Mouse (Mus musculus) heart, embryonic 14.5 days (tissue): ENCODE measurements at regions not wholly inside any gene's neighbourhood (a gene's known extent, or its start where the extent isn't known, plus 50 kb on each side); places are given as distances from the start of the nearest gene placed in this dataset.

Experiments used
- ATAC-seq: fragments of 200-750 bp; cut with Nextera tagmentation; 2 replicates; pipeline ENCODE4 v1.8.0; 2017; ENCODE audit warnings: low read depth, moderate TSS enrichment; ENCODE audit not compliant: insufficient number of reproducible peaks, insufficient read depth, low FRiP score
- H3K27ac ChIP-seq, 2 experiments: fragments of 200-500 bp in 1 of 2; fragments of 300-500 bp in 1 of 2; sonication (generic) in 1 of 2; replicated peaks in 1 of 2; 2 replicates each; pipeline ENCODE4 v1.5.1; 2012 to 2014; ENCODE audit warnings: low read depth in 2 of 2, low read length in 2 of 2, control low read depth in 1 of 2, mild to moderate bottlenecking in 1 of 2, mixed read lengths in 1 of 2; ENCODE audit not compliant: control insufficient read depth in 1 of 2, insufficient read depth in 1 of 2
- H3K27me3 ChIP-seq: fragments of 300-500 bp; sonication (generic); 2 replicates; pipeline ENCODE4 v1.6.1; 2014; ENCODE audit warnings: mild to moderate bottlenecking, low read length, control low read depth; ENCODE audit not compliant: control insufficient read depth, insufficient read depth
- H3K36me3 ChIP-seq: fragments of 300-500 bp; sonication (generic); 2 replicates; pipeline ENCODE4 v1.6.1; 2014; ENCODE audit warnings: mild to moderate bottlenecking, control low read depth, low read length, mixed read lengths; ENCODE audit not compliant: control insufficient read depth, insufficient read depth
- H3K4me1 ChIP-seq, 2 experiments: fragments of 200-500 bp in 1 of 2; fragments of 300-500 bp in 1 of 2; sonication (generic) in 1 of 2; 2 replicates each; pipeline ENCODE4 v1.6.1; 2012 to 2014; ENCODE audit warnings: low read length in 2 of 2, control low read depth in 1 of 2, mixed read lengths in 1 of 2; ENCODE audit not compliant: control insufficient read depth in 2 of 2, insufficient read depth in 2 of 2
- H3K4me2 ChIP-seq: fragments of 300-500 bp; sonication (generic); 2 replicates; pipeline ENCODE4 v1.6.1; 2014; ENCODE audit warnings: mild to moderate bottlenecking, low read length
- H3K4me3 ChIP-seq, 2 experiments: fragments of 200-500 bp in 1 of 2; fragments of 300-500 bp in 1 of 2; sonication (generic) in 1 of 2; 2 replicates each; pipeline ENCODE4 v1.5.1; 2012 to 2014; ENCODE audit warnings: low read length in 2 of 2, mild to moderate bottlenecking in 2 of 2, control low read depth in 1 of 2, low read depth in 1 of 2, moderate library complexity in 1 of 2; ENCODE audit not compliant: control insufficient read depth in 1 of 2, insufficient read depth in 1 of 2
- H3K9ac ChIP-seq: fragments of 300-500 bp; sonication (generic); 2 replicates; pipeline ENCODE4 v1.6.1; 2014; ENCODE audit warnings: mild to moderate bottlenecking, low read length
- H3K9me3 ChIP-seq: fragments of 300-500 bp; sonication (generic); 2 replicates; pipeline ENCODE4 v1.6.1; 2016; ENCODE audit warnings: low read length, control low read depth; ENCODE audit not compliant: control insufficient read depth
- WGBS: fragments of 180-500 bp; shearing (Covaris S2); extraction: QIAGEN DNeasy Blood & Tissue Kit; methylation state at CpG from one replicate; pipeline ENCODE4 v1.1.7; 2014; 5-methylcytosine and 5-hydroxymethylcytosine counted together

DNA sequence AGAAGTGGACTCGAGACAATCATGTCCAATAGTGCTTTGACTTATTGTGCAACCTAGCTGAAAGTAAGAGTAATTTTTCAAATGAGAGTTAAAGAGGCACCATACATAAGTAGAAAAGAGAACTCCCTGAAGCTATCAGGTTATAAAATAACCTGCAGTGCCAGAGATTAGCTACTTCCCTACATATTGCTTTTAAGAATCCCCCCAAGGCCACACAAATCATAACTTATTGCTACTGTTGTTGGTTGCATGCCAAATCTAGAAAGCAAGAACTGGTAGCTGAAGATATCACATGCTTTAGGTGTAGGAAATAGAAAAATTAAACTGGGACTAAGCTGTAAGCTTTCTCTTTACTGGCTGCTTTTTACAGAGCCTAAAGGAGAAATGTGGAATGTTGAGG, 554.3 kb downstream of the Serpinb8 start:
- ATAC-seq = no peak
- no peaks in the 10 kb centered on the region for H3K27me3 ChIP-seq
- no peak overlapping the region for H3K27ac ChIP-seq
- no peak overlapping the region for H3K9ac ChIP-seq
- H3K36me3 ChIP-seq = no peaks in the 10 kb centered on the region
- no peak overlapping the region for H3K4me2 ChIP-seq
- no peaks in the 10 kb centered on the region for H3K9me3 ChIP-seq
- H3K4me1 ChIP-seq = no peaks in the 10 kb centered on the region
- 56% methylated on average over 1 of the region's 1 CpGs for WGBS
- H3K4me3 ChIP-seq = no peak overlapping the region

DNA sequence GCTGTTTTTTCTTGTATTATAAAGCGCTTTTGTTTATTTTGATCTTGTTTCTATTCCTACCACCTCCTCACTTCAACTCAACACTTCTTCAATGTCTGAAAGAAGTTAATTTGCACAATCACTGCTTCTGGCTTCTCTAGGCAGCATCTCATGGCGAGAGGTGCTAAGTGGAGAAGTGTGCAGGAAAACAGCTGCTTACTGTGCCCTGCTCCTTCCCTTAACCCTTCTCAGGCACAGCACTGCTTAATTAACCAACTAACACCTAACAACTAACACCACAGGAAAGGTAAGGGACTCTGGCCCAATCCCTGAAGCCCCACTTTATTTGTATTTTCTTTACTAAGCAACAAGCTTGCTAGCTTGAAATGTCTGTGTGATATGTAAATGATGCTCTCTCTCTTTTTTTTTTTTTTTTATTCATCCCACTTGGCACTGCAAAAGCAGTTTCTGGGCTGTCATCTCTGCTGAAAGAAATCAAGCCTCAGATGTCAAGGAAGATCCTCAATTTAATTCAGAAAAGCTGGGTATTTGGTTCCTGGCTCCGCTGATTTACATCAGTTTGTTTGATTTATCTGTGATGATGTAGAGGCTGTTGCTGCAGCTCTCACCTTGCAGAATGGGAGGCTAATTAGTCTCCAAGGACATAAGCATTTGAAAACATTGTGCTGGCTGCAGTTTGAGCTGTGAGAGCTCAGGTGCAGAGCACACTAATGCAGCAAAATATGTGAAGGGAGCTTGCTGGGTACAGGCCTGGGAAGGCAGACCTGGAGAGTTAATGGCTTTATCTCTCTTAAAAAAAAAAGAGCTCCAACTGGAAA, 591.8 kb downstream of the Serpinb8 start:
- no peak overlapping the region for H3K4me2 ChIP-seq
- H3K27me3 ChIP-seq = no peaks in the 10 kb centered on the region
- H3K27ac ChIP-seq = no peak overlapping the region
- no peaks in the 10 kb centered on the region for H3K36me3 ChIP-seq
- ATAC-seq = no peak
- 21% methylated on average over 3 of the region's 3 CpGs for WGBS
- no peak overlapping the region for H3K9ac ChIP-seq
- H3K4me1 ChIP-seq = no peaks in the 10 kb centered on the region
- H3K4me3 ChIP-seq = no peak overlapping the region
- H3K9me3 ChIP-seq = no peaks in the 10 kb centered on the region

DNA sequence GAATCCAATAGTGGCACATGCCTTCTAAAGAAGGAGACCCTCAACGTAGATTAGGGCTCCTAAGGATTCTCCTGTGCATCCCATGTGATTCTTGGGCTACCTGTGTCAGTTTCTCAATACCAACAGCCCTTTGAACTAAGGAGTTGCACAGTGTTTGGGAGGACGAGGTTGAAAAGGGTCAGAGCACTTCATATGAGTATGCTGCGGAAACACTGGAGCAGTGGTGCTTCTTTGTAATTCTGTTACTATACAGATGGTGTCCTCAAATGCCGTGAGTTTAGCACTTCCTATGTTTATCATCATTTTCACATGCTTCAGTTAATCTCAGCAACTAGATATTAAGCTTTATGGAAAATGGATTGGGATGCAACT, 592.3 kb downstream of the Serpinb8 start:
- H3K9ac ChIP-seq = no peak overlapping the region
- H3K4me2 ChIP-seq = no peak overlapping the region
- H3K36me3 ChIP-seq = no peaks in the 10 kb centered on the region
- WGBS = 36% methylated on average over 4 of the region's 4 CpGs
- no peaks in the 10 kb centered on the region for H3K4me1 ChIP-seq
- H3K9me3 ChIP-seq = no peaks in the 10 kb centered on the region
- no peak overlapping the region for H3K4me3 ChIP-seq
- no peaks in the 10 kb centered on the region for H3K27me3 ChIP-seq
- no peak for ATAC-seq
- H3K27ac ChIP-seq = no peak overlapping the region

DNA sequence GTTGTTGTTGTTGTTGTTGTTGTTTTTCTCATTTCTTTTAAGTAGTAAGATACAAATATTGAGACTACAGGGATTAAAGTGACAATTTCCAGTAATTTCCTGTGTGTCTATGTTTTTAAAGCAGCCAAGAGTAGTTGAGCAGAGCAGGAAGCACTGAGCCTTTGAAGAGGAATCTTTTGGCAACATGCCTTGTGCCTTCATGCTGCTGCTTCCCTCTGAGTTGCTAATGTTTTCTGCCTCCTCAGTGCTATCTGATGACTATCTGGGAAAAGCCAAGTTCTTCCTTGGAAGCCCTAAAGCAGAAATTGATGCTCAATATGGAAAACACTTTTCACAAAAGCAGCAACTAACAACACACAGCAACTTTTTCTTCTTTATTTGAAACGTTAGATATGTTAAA, 634.2 kb downstream of the Serpinb8 start:
- H3K36me3 ChIP-seq = no peaks in the 10 kb centered on the region
- no peak overlapping the region for H3K4me2 ChIP-seq
- no peaks in the 10 kb centered on the region for H3K27me3 ChIP-seq
- no peaks in the 10 kb centered on the region for H3K9me3 ChIP-seq
- H3K27ac ChIP-seq = no peak overlapping the region
- WGBS = 60% methylated on average over 1 of the region's 1 CpGs
- no peak for ATAC-seq
- no peak overlapping the region for H3K4me3 ChIP-seq
- no peak overlapping the region for H3K9ac ChIP-seq
- no peaks in the 10 kb centered on the region for H3K4me1 ChIP-seq

DNA sequence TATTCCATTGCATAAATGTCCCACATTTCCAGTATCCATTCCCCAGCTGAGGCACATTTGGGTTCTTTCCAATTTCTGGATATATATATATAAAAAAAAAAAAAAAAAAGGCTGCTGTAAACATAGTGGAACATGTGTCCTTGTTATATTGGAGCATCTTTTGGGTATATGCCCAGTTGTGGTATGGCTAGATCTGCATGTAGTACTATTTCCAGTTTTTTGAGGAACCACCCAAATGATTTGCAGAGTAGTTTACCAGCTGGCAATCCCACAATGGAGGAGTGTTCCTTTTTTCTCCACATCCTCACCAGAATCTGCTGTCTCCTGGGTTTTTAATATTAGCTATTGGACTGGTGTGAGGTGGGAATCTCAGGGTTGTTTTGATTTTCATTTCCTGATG, 650.3 kb downstream of the Serpinb8 start:
- no peaks in the 10 kb centered on the region for H3K4me1 ChIP-seq
- H3K4me3 ChIP-seq = no peak overlapping the region
- H3K27ac ChIP-seq = no peak overlapping the region
- H3K9me3 ChIP-seq = no peaks in the 10 kb centered on the region; the same call in 1 of the 2 replicates
- no peak overlapping the region for H3K9ac ChIP-seq
- H3K4me2 ChIP-seq = no peak overlapping the region
- no peaks in the 10 kb centered on the region for H3K36me3 ChIP-seq
- H3K27me3 ChIP-seq = no peaks in the 10 kb centered on the region
- ATAC-seq = no peak

DNA sequence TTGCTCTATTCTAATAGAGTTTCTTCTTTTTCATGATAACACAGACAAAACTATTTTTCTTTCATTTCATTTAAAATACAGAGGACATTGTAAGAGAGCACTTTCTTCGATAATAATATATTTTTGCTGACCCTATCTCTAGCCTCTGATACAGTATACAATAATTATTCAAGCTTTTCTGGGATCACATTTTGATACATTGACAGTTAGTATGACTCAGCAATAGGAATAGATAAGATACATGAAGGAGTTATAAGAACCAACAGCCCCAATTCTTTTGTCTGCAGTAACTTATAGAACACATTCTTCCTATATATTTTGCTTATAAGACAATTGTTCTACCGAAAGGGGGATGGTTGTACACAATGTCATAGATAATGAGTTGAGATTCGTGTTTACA, 665.3 kb downstream of the Serpinb8 start:
- H3K9me3 ChIP-seq = no peaks in the 10 kb centered on the region
- no peak overlapping the region for H3K27ac ChIP-seq
- no peak overlapping the region for H3K9ac ChIP-seq
- 76% methylated on average over 3 of the region's 3 CpGs for WGBS
- H3K4me3 ChIP-seq = no peak overlapping the region
- no peaks in the 10 kb centered on the region for H3K27me3 ChIP-seq
- H3K36me3 ChIP-seq = no peaks in the 10 kb centered on the region
- no peak overlapping the region for H3K4me2 ChIP-seq
- no peaks in the 10 kb centered on the region for H3K4me1 ChIP-seq
- ATAC-seq = no peak

DNA sequence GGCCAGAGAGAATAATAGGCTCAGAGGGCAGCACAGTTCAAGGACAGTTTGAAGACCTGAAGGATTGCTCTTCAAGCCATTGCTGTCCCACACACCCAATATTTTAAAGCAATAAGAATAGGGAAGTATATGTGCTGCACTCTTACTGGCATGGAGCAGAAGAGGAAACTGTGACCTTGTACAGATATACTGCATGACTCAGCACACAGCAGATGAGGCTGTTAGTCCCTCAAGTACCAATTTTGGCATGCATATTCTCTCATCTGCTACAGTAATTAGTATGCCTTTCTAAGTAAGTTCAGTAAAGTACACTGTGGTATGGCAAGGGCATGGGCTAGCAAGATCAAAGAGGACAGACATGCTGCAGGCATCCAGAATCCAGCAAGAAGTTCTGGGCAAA, 669.5 kb downstream of the Serpinb8 start:
- H3K27ac ChIP-seq = no peak overlapping the region
- ATAC-seq = no peak
- no peak overlapping the region for H3K4me3 ChIP-seq
- no peaks in the 10 kb centered on the region for H3K9me3 ChIP-seq
- no peaks in the 10 kb centered on the region for H3K27me3 ChIP-seq
- no peaks in the 10 kb centered on the region for H3K36me3 ChIP-seq
- no peaks in the 10 kb centered on the region for H3K4me1 ChIP-seq
- no peak overlapping the region for H3K4me2 ChIP-seq
- H3K9ac ChIP-seq = no peak overlapping the region

DNA sequence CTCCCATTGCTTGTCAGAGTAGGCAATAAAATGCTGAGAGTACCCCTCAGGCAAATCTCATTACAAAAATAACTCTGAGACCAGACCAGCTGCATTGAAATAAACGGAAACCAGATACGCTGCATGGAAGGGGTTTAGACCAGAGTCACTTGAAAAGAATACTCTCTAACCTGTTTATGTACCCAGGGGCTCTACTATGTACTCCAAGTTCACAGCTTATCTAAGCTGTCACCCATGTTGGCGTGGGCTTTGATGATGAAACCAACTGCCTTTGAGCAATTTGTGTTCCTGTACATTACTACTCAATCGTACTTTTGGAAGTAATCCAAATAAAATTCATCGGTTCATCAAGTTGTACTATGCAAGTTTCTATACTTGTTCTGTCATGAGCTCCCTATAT, 692.3 kb downstream of the Serpinb8 start:
- H3K27me3 ChIP-seq = no peaks in the 10 kb centered on the region
- H3K27ac ChIP-seq = no peak overlapping the region
- ATAC-seq = no peak
- no peaks in the 10 kb centered on the region for H3K36me3 ChIP-seq
- WGBS = 55% methylated on average over 5 of the region's 5 CpGs
- H3K4me3 ChIP-seq = no peak overlapping the region
- no peaks in the 10 kb centered on the region for H3K4me1 ChIP-seq
- no peak overlapping the region for H3K9ac ChIP-seq
- H3K4me2 ChIP-seq = no peak overlapping the region
- no peaks in the 10 kb centered on the region for H3K9me3 ChIP-seq
